Mouse (Mus musculus) ES-Bruce4 (cell line): ENCODE results near the gene 4930564D02Rik.

Experiments
- CTCF ChIP-seq: IDR thresholded peaks from one replicate; pipeline ENCODE4 v1.8.1; 2011; ENCODE audit warnings: low read depth, low read length
- POLR2A ChIP-seq: IDR thresholded peaks from one replicate; pipeline ENCODE4 v1.8.1; 2011; ENCODE audit warnings: low read length; ENCODE audit not compliant: insufficient read depth

- TF ChIP-seq POLR2A (no peak), CTCF (no peak)
Observed at GRCm38 (mm10) chr3:105061991-105062390, 4.7 kb upstream of the 4930564D02Rik start.
